Mouse (Mus musculus) hindbrain, embryonic 12.5 days (tissue): ENCODE results near the gene Efcab3. TPM values are rescaled to one million over a fixed set of nuclear protein-coding genes. Genes with fewer than 3 reads are reported as not detected.
A peak's percentile ranks its signal among the peaks of the same experiment; 100 is the strongest.

ENCODE experiments used
- ATAC-seq: fragments of 200-750 bp; cut with Nextera tagmentation; 2 replicates; pipeline ENCODE4 v1.8.0; 2017; ENCODE audit warnings: moderate TSS enrichment; ENCODE audit not compliant: low FRiP score
- H3K27ac ChIP-seq: fragments of 300-500 bp; sonication (generic); 2 replicates; pipeline ENCODE4 v1.5.1; 2016; ENCODE audit warnings: mild to moderate bottlenecking
- H3K27me3 ChIP-seq: fragments of 300-500 bp; sonication (generic); 2 replicates; pipeline ENCODE4 v1.6.1; 2016; ENCODE audit warnings: mild to moderate bottlenecking
- H3K36me3 ChIP-seq: fragments of 300-500 bp; sonication (generic); 2 replicates; pipeline ENCODE4 v1.6.1; 2016; ENCODE audit warnings: mild to moderate bottlenecking
- H3K4me1 ChIP-seq: fragments of 300-500 bp; sonication (generic); 2 replicates; pipeline ENCODE4 v1.6.1; 2016
- H3K4me2 ChIP-seq: fragments of 300-500 bp; sonication (generic); replicated peaks from 2 replicates; pipeline ENCODE4 v1.6.1; 2016; ENCODE audit warnings: mild to moderate bottlenecking
- H3K4me3 ChIP-seq: fragments of 300-500 bp; sonication (generic); 2 replicates; pipeline ENCODE4 v1.5.1; 2016; ENCODE audit warnings: mild to moderate bottlenecking
- H3K9ac ChIP-seq: fragments of 300-500 bp; sonication (generic); 2 replicates; pipeline ENCODE4 v1.6.1; 2016; ENCODE audit warnings: mild to moderate bottlenecking, moderate library complexity
- H3K9me3 ChIP-seq: fragments of 300-500 bp; sonication (generic); replicated peaks from 2 replicates; pipeline ENCODE4 v1.6.1; 2016; ENCODE audit warnings: mild to moderate bottlenecking
- WGBS: fragments of 180-500 bp; shearing (Covaris S2); methylation state at CpG from one replicate; pipeline ENCODE4 v1.1.7; 2016; 5-methylcytosine and 5-hydroxymethylcytosine counted together
- polyA plus RNA-seq: library from polyadenylated mRNA; unstranded; fragments of >200 nt; fragmentation: Nextera tagmentation; extraction: Ambion mirVana; gene quantifications from 2 replicates; pipeline ENCODE4 v1.2.1, GENCODE M21; 2016

Gene Efcab3
- polyA plus RNA-seq, 1 experiment from 2014 or later = not detected

GRCm38 (mm10) chr11:105149766-105150165 is 86.4 kb downstream of the Efcab3 start:
- ATAC-seq = no peak
- H3K27me3 ChIP-seq = no peaks in the 10 kb centered on the region
- WGBS = 75% methylated on average over 1 of the region's 1 CpGs

DNA sequence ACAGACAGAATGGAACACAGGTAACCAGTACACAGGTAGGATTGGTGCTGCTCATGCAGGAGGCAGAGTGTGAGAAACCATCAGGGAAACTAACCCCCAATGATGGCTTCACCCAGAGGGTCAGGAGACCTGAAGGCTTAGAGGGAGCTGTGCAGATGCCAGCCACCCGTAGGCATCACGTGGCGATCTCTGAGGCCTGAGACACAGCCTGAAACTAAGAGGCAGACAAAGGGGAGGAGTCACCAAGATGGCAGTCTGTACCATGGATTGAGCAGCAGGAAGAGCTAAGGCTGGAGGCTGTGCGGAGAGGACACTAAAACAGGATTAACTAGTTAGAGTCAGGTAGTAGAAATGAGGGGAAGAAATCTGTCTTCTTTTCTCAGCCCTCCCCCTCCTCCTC is 87.3 kb downstream of the Efcab3 start:
- Histone ChIP-seq H3K4me2 (no peak overlapping the region), H3K9me3 (no peaks in the 10 kb centered on the region), H3K4me1 (peaks cover 18% of the 10 kb centered on the region), H3K36me3 (no peaks in the 10 kb centered on the region), H3K9ac (no peak overlapping the region), H3K27ac (no peak overlapping the region), H3K4me3 (no peak overlapping the region), H3K27me3 (no peaks in the 10 kb centered on the region)
- ATAC-seq = no peak
- WGBS = 77% methylated on average over 4 of the region's 4 CpGs

More at GRCm38 (mm10) chr11:105149766-105150165, 86.4 kb downstream of the Efcab3 start:
- Histone ChIP-seq H3K9ac (no peak overlapping the region), H3K4me1 (peaks cover 18% of the 10 kb centered on the region), H3K27ac (no peak overlapping the region), H3K4me2 (no peak overlapping the region), H3K36me3 (no peaks in the 10 kb centered on the region), H3K9me3 (no peaks in the 10 kb centered on the region), H3K4me3 (no peak overlapping the region)

DNA sequence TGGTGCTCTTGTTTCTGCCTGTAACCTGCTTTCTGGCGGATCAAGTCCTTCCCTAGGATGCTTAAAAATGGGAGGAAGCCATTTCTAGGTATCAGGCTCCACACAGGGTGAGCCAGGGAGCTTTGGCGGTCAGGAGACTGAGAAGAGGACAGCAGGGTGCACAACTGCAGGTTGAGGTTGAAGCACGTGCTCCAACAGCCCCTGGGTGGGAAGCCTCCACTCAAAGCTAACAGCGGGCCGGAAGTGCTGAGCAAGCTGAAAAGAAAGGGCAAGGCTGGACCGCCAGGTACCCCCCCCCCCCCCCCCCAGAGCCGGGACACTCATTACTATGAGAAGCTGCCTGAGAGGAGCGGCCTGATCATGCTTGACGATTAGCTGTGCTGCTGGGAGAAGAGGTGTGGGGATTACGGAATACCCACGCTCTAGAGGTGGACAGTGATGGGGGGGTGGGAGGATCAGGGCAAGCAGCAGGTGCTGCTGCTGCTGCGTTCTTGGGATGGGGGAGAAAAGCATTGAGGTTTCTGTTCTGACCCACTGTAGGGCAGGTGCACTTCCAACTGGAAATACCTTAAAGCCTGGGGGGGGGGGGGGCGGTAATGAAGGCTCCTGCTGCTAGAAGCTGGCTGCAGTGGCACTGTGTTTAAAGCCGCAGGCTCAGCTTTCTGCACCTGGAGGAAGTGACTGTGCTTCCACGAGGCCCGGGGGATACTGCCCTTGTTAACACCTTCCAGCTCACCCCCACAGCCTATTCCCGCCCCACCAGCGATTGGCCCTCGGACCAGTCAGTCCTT is 88.0 kb downstream of the Efcab3 start:
- no peak overlapping the region for H3K9ac ChIP-seq
- no peaks in the 10 kb centered on the region for H3K9me3 ChIP-seq
- ATAC-seq = no peak
- H3K4me1 ChIP-seq = peaks cover 18% of the 10 kb centered on the region
- no peak overlapping the region for H3K27ac ChIP-seq
- 25% methylated on average over 18 of the region's 19 CpGs for WGBS
- H3K27me3 ChIP-seq = no peaks in the 10 kb centered on the region
- no peak overlapping the region for H3K4me3 ChIP-seq
- peak overlapping the region; percentile 25 for H3K4me2 ChIP-seq
- no peaks in the 10 kb centered on the region for H3K36me3 ChIP-seq

GRCm38 (mm10) chr11:105152017-105152300 is 88.6 kb downstream of the Efcab3 start:
- H3K4me1 ChIP-seq = peaks cover 18% of the 10 kb centered on the region
- no peak overlapping the region for H3K27ac ChIP-seq
- H3K4me2 ChIP-seq = no peak overlapping the region
- no peak overlapping the region for H3K9ac ChIP-seq
- H3K4me3 ChIP-seq = no peak overlapping the region
- H3K27me3 ChIP-seq = no peaks in the 10 kb centered on the region
- ATAC-seq = no peak
- H3K36me3 ChIP-seq = no peaks in the 10 kb centered on the region
- WGBS = 100% methylated on average over 1 of the region's 4 CpGs
- no peaks in the 10 kb centered on the region for H3K9me3 ChIP-seq

GRCm38 (mm10) chr11:105152357-105152899 is 89.0 kb downstream of the Efcab3 start:
- H3K36me3 ChIP-seq = no peaks in the 10 kb centered on the region
- no peaks in the 10 kb centered on the region for H3K9me3 ChIP-seq
- H3K9ac ChIP-seq = no peak overlapping the region
- H3K27me3 ChIP-seq = no peaks in the 10 kb centered on the region
- no peak overlapping the region for H3K27ac ChIP-seq
- ATAC-seq = no peak
- H3K4me2 ChIP-seq = no peak overlapping the region
- H3K4me1 ChIP-seq = peaks cover 18% of the 10 kb centered on the region
- H3K4me3 ChIP-seq = no peak overlapping the region
- WGBS = 79% methylated on average over 11 of the region's 11 CpGs

- H3K36me3 ChIP-seq = no peaks in the 10 kb centered on the region
- H3K9ac ChIP-seq = no peak overlapping the region
- ATAC-seq = peak; percentile 81
- H3K27me3 ChIP-seq = no peaks in the 10 kb centered on the region
- 22% methylated on average over 12 of the region's 12 CpGs for WGBS
- H3K9me3 ChIP-seq = no peaks in the 10 kb centered on the region
- 0 out of 2 replicates have a peak overlapping the region, but pooled peaks have one; percentile 8 for H3K27ac ChIP-seq
- H3K4me1 ChIP-seq = peaks cover 18% of the 10 kb centered on the region
- H3K4me3 ChIP-seq = no peak overlapping the region
- no peak overlapping the region for H3K4me2 ChIP-seq
Observed at GRCm38 (mm10) chr11:105153068-105153833, 89.9 kb downstream of the Efcab3 start.

- H3K27me3 ChIP-seq = no peaks in the 10 kb centered on the region
- no peak overlapping the region for H3K9ac ChIP-seq
- WGBS = 76% methylated on average over 4 of the region's 4 CpGs
- H3K4me3 ChIP-seq = no peak overlapping the region
- H3K4me1 ChIP-seq = peaks cover 18% of the 10 kb centered on the region
- no peak overlapping the region for H3K27ac ChIP-seq
- H3K36me3 ChIP-seq = no peaks in the 10 kb centered on the region
- no peak overlapping the region for H3K4me2 ChIP-seq
- H3K9me3 ChIP-seq = no peaks in the 10 kb centered on the region
- ATAC-seq = no peak
Observed at GRCm38 (mm10) chr11:105155915-105156314, 92.5 kb downstream of the Efcab3 start.

GRCm38 (mm10) chr11:105156748-105157267 is 93.4 kb downstream of the Efcab3 start:
- no peaks in the 10 kb centered on the region for H3K27me3 ChIP-seq
- WGBS = 85% methylated on average over 19 of the region's 19 CpGs
- no peak overlapping the region for H3K4me2 ChIP-seq
- no peak for ATAC-seq
- peaks cover 14% of the 10 kb centered on the region for H3K4me1 ChIP-seq
- no peaks in the 10 kb centered on the region for H3K9me3 ChIP-seq
- H3K9ac ChIP-seq = no peak overlapping the region
- H3K36me3 ChIP-seq = no peaks in the 10 kb centered on the region
- no peak overlapping the region for H3K4me3 ChIP-seq
- no peak overlapping the region for H3K27ac ChIP-seq

- no peaks in the 10 kb centered on the region for H3K36me3 ChIP-seq
- H3K4me1 ChIP-seq = peaks cover 8% of the 10 kb centered on the region
- ATAC-seq = no peak
- H3K27me3 ChIP-seq = no peaks in the 10 kb centered on the region
- no peak overlapping the region for H3K4me3 ChIP-seq
- H3K27ac ChIP-seq = no peak overlapping the region
- peaks cover 2% of the 10 kb centered on the region; the same call in 1 of the 2 replicates for H3K9me3 ChIP-seq
- H3K9ac ChIP-seq = no peak overlapping the region
- no peak overlapping the region for H3K4me2 ChIP-seq
Observed at GRCm38 (mm10) chr11:105158047-105158446, 94.7 kb downstream of the Efcab3 start.

DNA sequence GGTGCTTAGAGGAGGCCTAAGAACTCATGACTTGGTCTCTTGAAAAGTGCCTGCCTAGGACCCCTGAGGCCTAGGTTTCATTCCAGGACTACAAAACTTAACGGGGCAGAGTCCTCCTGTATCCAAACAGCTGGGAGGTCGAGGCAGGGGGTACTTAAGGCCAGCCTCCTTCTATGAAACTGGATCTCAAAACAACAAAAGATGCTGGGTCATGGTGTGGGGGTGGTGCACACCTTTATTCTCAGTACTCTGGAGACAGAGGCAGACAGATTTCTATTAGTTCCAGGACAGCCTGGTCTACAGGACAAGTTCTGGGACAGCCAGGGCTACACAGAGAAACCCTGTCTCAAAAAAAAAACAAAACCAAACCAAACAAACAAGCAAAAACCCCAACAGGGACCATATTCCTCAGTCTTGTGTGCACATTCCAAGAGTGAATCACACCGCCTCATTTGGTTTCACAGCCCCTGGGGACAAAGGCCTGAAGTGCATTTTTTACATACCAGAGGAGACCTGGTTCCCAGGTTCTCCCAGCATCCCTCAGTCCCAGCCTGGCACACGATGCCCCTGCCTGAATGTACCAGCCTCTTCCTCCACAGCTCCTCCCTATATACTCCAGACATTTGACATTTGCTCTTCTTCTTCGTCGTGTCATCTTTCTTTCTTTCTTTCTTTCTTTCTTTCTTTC is 96.4 kb downstream of the Efcab3 start:
- H3K27me3 ChIP-seq = no peaks in the 10 kb centered on the region
- H3K4me3 ChIP-seq = no peak overlapping the region
- ATAC-seq = no peak
- no peak overlapping the region for H3K4me2 ChIP-seq
- no peak overlapping the region for H3K27ac ChIP-seq
- no peaks in the 10 kb centered on the region for H3K4me1 ChIP-seq
- WGBS = 68% methylated on average over 6 of the region's 6 CpGs
- no peak overlapping the region for H3K9ac ChIP-seq
- no peaks in the 10 kb centered on the region for H3K36me3 ChIP-seq
- H3K9me3 ChIP-seq = peaks cover 8% of the 10 kb centered on the region

DNA sequence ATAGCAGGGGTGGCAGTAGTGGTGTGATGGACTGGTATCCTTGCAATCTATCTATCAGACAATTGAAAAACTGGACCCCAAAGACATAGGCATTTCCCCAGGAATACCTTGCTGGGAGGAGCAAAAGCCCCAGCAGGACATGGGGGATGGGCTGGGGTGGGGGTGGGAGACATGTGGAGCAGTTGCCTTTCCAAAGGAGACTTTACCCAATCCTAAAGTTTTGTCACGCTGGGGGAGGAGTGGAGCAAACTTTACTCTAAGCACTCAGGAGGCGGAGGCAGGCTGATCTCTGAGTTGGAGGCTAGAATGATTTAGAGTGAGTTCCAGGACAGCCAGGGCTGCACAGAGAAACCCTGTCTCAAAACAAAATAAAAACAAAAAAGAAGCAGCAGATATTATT is 98.0 kb downstream of the Efcab3 start:
- no peak overlapping the region for H3K9ac ChIP-seq
- peaks cover 18% of the 10 kb centered on the region for H3K9me3 ChIP-seq
- ATAC-seq = no peak
- no peak overlapping the region for H3K4me3 ChIP-seq
- 88% methylated on average over 2 of the region's 2 CpGs for WGBS
- H3K27me3 ChIP-seq = no peaks in the 10 kb centered on the region
- no peaks in the 10 kb centered on the region for H3K4me1 ChIP-seq
- no peak overlapping the region for H3K27ac ChIP-seq
- H3K36me3 ChIP-seq = no peaks in the 10 kb centered on the region
- no peak overlapping the region for H3K4me2 ChIP-seq
